Mouse (Mus musculus) intestine, embryonic 16.5 days (tissue): ENCODE measurements around the gene Adh4. TPM values are rescaled to one million over a fixed set of nuclear protein-coding genes. Genes with fewer than 3 reads are reported as not detected.
A peak's percentile ranks its signal among the peaks of the same experiment; 100 is the strongest.
"Not testable (repeated sequence)": the region's sequence is repeated elsewhere in the genome, so short reads cannot be mapped to it uniquely, and the experiment has no call there.

Source experiments
- ATAC-seq: fragments of 200-750 bp; cut with Nextera tagmentation; 2 replicates; pipeline ENCODE4 v1.8.0; 2017; ENCODE audit warnings: moderate TSS enrichment, moderate library complexity
- H3K27ac ChIP-seq: fragments of 300-500 bp; sonication (generic); 2 replicates; pipeline ENCODE4 v1.5.1; 2014; ENCODE audit warnings: mild to moderate bottlenecking, low read length
- H3K27me3 ChIP-seq: fragments of 300-500 bp; sonication (generic); replicated peaks from 2 replicates; pipeline ENCODE4 v1.6.1; 2014; ENCODE audit warnings: low read length, control low read depth, mixed read lengths; ENCODE audit not compliant: control insufficient read depth, insufficient read depth
- H3K36me3 ChIP-seq: fragments of 300-500 bp; sonication (generic); 2 replicates; pipeline ENCODE4 v1.6.1; 2014; ENCODE audit warnings: low read length, control low read depth; ENCODE audit not compliant: control insufficient read depth, insufficient read depth
- H3K4me1 ChIP-seq: fragments of 300-500 bp; sonication (generic); 2 replicates; pipeline ENCODE4 v1.6.1; 2014; ENCODE audit warnings: low read length, control low read depth, mixed read lengths; ENCODE audit not compliant: control insufficient read depth, insufficient read depth
- H3K4me2 ChIP-seq: fragments of 300-500 bp; sonication (generic); 2 replicates; pipeline ENCODE4 v1.6.1; 2014; ENCODE audit warnings: low read depth, low read length, control low read depth
- H3K4me3 ChIP-seq: fragments of 300-500 bp; sonication (generic); 2 replicates; pipeline ENCODE4 v1.5.1; 2014; ENCODE audit warnings: mild to moderate bottlenecking, low read length
- H3K9ac ChIP-seq: fragments of 300-500 bp; sonication (generic); 2 replicates; pipeline ENCODE4 v1.6.1; 2014; ENCODE audit warnings: low read depth, low read length
- H3K9me3 ChIP-seq: fragments of 300-500 bp; sonication (generic); 2 replicates; pipeline ENCODE4 v1.6.1; 2016; ENCODE audit warnings: low read length, control low read depth; ENCODE audit not compliant: control insufficient read depth
- WGBS: fragments of 180-500 bp; shearing (Covaris S2); extraction: QIAGEN DNeasy Blood & Tissue Kit; methylation state at CpG from one replicate; pipeline ENCODE4 v1.1.7; 2014; 5-methylcytosine and 5-hydroxymethylcytosine counted together
- polyA plus RNA-seq: library from polyadenylated mRNA; unstranded; fragments of >200 nt; fragmentation: Nextera tagmentation; extraction: Ambion mirVana; gene quantifications from 2 replicates; pipeline ENCODE4 v1.2.1, GENCODE M21; 2015

The Adh4 gene
- polyA plus RNA-seq, 1 experiment from 2014 or later, result 0.20 TPM

- H3K27ac ChIP-seq, result no peak overlapping the region
- ATAC-seq, result no peak
- H3K36me3 ChIP-seq, result peaks cover 28% of the 10 kb centered on the region
- H3K27me3 ChIP-seq, result no peaks in the 10 kb centered on the region
- WGBS, result 85% methylated on average over 13 of the region's 13 CpGs
- no peak overlapping the region for H3K4me2 ChIP-seq
- H3K4me3 ChIP-seq, result no peak overlapping the region
- no peak overlapping the region for H3K9ac ChIP-seq
- no peaks in the 10 kb centered on the region for H3K4me1 ChIP-seq
- H3K9me3 ChIP-seq, result no peaks in the 10 kb centered on the region
These were observed 45.0 kb downstream of the Adh4 start for GRCm38 (mm10) chr3:138460260-138460659.

GRCm38 (mm10) chr3:138461832-138462231 lies 46.6 kb downstream of the Adh4 start:
- Histone ChIP-seq H3K4me2 (no peak overlapping the region), H3K9ac (no peak overlapping the region), H3K36me3 (peaks cover 24% of the 10 kb centered on the region), H3K27ac (no peak overlapping the region), H3K4me3 (no peak overlapping the region), H3K27me3 (no peaks in the 10 kb centered on the region), H3K4me1 (no peaks in the 10 kb centered on the region), H3K9me3 (no peaks in the 10 kb centered on the region)
- WGBS, result 86% methylated on average over 3 of the region's 3 CpGs
- ATAC-seq, result no peak

GRCm38 (mm10) chr3:138463137-138463536 lies 47.9 kb downstream of the Adh4 start:
- peak; percentile 77; the same call in 1 of the 2 replicates for ATAC-seq
- H3K4me3 ChIP-seq, result no peak overlapping the region
- 68% methylated on average over 2 of the region's 2 CpGs for WGBS
- no peaks in the 10 kb centered on the region for H3K9me3 ChIP-seq
- H3K9ac ChIP-seq, result no peak overlapping the region
- no peaks in the 10 kb centered on the region for H3K27me3 ChIP-seq
- H3K4me1 ChIP-seq, result no peaks in the 10 kb centered on the region
- no peak overlapping the region for H3K4me2 ChIP-seq
- H3K27ac ChIP-seq, result no peak overlapping the region
- peaks cover 20% of the 10 kb centered on the region for H3K36me3 ChIP-seq

- H3K36me3 ChIP-seq, result peaks cover 23% of the 10 kb centered on the region
These were observed 48.5 kb downstream of the Adh4 start for GRCm38 (mm10) chr3:138463807-138464206.

GRCm38 (mm10) chr3:138464573-138465147 lies 49.4 kb downstream of the Adh4 start:
- Histone ChIP-seq H3K9ac (no peak overlapping the region), H3K27ac (no peak overlapping the region), H3K36me3 (peaks cover 19% of the 10 kb centered on the region), H3K4me1 (no peaks in the 10 kb centered on the region), H3K4me2 (no peak overlapping the region), H3K4me3 (no peak overlapping the region), H3K9me3 (no peaks in the 10 kb centered on the region), H3K27me3 (no peaks in the 10 kb centered on the region)
- 73% methylated on average over 16 of the region's 16 CpGs for WGBS
- no peak for ATAC-seq

More at GRCm38 (mm10) chr3:138463807-138464206, 48.5 kb downstream of the Adh4 start:
- no peaks in the 10 kb centered on the region for H3K4me1 ChIP-seq
- H3K27ac ChIP-seq, result no peak overlapping the region
- 75% methylated on average over 6 of the region's 6 CpGs for whole genome bisulfite sequencing
- no peaks in the 10 kb centered on the region for H3K27me3 ChIP-seq
- no peaks in the 10 kb centered on the region for H3K9me3 ChIP-seq
- no peak overlapping the region for H3K4me3 ChIP-seq
- no peak for ATAC-seq
- H3K9ac ChIP-seq, result no peak overlapping the region
- no peak overlapping the region for H3K4me2 ChIP-seq

- not testable (repeated sequence) for H3K4me3 ChIP-seq, H3K27ac ChIP-seq, H3K4me1 ChIP-seq, H3K9ac ChIP-seq, H3K4me2 ChIP-seq, H3K9me3 ChIP-seq, ATAC-seq, H3K27me3 ChIP-seq
- peaks cover 11% of the 10 kb centered on the region for H3K36me3 ChIP-seq
- WGBS, result 89% methylated on average over 1 of the region's 1 CpGs
These were observed 51.4 kb downstream of the Adh4 start for GRCm38 (mm10) chr3:138466656-138467055.

- Histone ChIP-seq H3K36me3 (peaks cover 5% of the 10 kb centered on the region), H3K27me3 (no peaks in the 10 kb centered on the region), H3K27ac (no peak overlapping the region), H3K4me3 (no peak overlapping the region), H3K9me3 (no peaks in the 10 kb centered on the region), H3K4me2 (no peak overlapping the region), H3K9ac (no peak overlapping the region), H3K4me1 (no peaks in the 10 kb centered on the region)
- WGBS, result 88% methylated on average over 3 of the region's 3 CpGs
- no peak for ATAC-seq
These were observed 55.8 kb downstream of the Adh4 start for GRCm38 (mm10) chr3:138471066-138471465.

GRCm38 (mm10) chr3:138479489-138479888 lies 64.2 kb downstream of the Adh4 start:
- 94% methylated on average over 8 of the region's 8 CpGs for WGBS
- H3K4me2 ChIP-seq, result no peak overlapping the region
- peaks cover under 1% of the 10 kb centered on the region for H3K36me3 ChIP-seq
- no peaks in the 10 kb centered on the region for H3K9me3 ChIP-seq
- no peak overlapping the region for H3K9ac ChIP-seq
- H3K27ac ChIP-seq, result no peak overlapping the region
- H3K4me3 ChIP-seq, result no peak overlapping the region
- no peaks in the 10 kb centered on the region; the same call in 1 of the 2 replicates for H3K4me1 ChIP-seq
- no peak for ATAC-seq
- H3K27me3 ChIP-seq, result no peaks in the 10 kb centered on the region
